Mouse (Mus musculus) ES-E14 (cell line): ENCODE measurements around the gene Rab26.

Experiments
- CHD2 ChIP-seq: IDR thresholded peaks from 2 replicates; pipeline ENCODE4 v1.6.1; 2014; ENCODE audit warnings: mild to moderate bottlenecking, low read depth, low read length, inconsistent platforms
- HCFC1 ChIP-seq: IDR thresholded peaks from 2 replicates; pipeline ENCODE4 v1.6.1; 2012; ENCODE audit warnings: low read length, inconsistent platforms, borderline replicate concordance; ENCODE audit not compliant: insufficient read depth
- MAFK ChIP-seq: IDR thresholded peaks from 2 replicates; pipeline ENCODE4 v1.6.1; 2014; ENCODE audit warnings: mild to moderate bottlenecking, low read depth, low read length, inconsistent platforms; ENCODE audit not compliant: insufficient read depth
- ZC3H11A ChIP-seq: IDR thresholded peaks from 2 replicates; pipeline ENCODE4 v1.6.1; 2012; ENCODE audit warnings: low read depth, mild to moderate bottlenecking, inconsistent platforms, low read length, borderline replicate concordance
- ZNF384 ChIP-seq: IDR thresholded peaks from 2 replicates; pipeline ENCODE4 v1.6.1; 2012; ENCODE audit warnings: low read depth, low read length, inconsistent platforms

DNA sequence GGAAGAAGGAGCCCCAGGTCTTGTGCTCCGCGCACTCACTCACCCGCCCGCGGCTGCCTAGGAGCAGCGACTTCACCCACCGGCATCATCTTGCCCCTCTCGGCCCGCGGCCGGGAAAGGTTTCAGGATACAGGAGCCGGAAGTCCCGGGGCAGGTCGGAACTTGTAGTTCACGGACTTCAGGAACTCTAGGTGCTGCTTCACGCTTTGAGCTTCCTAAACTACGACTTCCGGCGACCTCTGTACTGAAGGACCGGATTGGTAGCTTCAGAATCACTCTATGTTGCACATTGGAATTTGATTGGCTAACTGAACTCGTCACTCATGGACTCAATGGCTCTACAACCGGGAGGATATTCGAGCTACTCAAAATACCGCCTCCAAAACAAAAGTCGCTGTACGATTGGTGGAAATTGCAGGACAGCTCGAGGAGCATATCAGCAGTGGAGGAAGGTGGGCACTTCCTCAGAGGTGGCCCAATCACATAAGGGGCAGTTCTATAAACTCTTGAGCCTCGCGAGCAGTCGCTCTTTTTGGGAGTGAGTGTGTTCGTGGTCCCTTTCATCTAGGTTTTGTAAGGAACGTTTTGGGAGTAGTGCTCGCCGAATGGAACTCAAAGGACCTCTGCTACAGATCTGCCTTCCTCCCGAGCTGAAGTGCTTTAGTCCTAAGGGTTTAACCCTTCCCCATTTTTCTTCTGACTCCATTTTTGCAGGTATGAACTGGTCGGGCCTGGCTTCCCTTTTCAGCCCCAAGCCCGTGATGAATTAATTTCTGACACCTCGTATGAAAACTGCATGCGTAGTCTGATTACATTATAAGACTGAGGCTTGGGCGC lies 6.1 kb downstream of the Rab26 start, which contains the start of gene Traf7:
- TF ChIP-seq ZC3H11A: no peak
- TF ChIP-seq MAFK: no peak
- TF ChIP-seq CHD2: peak; percentile 87
- TF ChIP-seq HCFC1: peak; percentile 95
- no peak for TF ChIP-seq ZNF384
